Mouse (Mus musculus): ENCODE measurements around the gene Vmn2r1. TPM values are rescaled to one million over a fixed set of nuclear protein-coding genes. Genes with fewer than 3 reads are reported as not detected.

Gene Vmn2r1
- 0.12 TPM for polyA plus RNA-seq (2014; fragmentation: Illumina TruSeq; extraction: RNeasy Lipid Tissue Mini Kit (QIAGEN cat#74804); ENCODE audit: low read depth, low replicate concordance)

DNA sequence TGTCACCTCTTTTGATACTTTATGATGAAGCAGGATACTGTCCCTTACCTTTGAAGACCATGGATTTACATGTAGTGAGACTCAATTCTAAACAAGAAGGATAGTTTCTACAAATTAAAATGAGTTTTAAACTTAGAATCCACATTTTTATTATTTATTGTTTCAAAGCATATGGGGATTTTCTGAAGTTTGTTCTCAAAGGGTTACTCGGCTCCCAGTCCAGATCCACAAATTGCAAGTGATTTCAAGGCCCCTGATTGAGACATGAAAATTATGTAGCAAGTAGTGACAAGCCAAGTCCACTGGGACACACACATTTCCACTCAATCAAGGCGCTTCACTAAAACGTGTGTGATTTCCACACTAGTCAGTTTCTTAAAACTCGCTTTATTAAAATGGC is at the start of gene Vmn2r1:
TSS of gene Vmn2r1 (plus strand) at position 301 of the 400 bp plus-strand sequence.

DNA sequence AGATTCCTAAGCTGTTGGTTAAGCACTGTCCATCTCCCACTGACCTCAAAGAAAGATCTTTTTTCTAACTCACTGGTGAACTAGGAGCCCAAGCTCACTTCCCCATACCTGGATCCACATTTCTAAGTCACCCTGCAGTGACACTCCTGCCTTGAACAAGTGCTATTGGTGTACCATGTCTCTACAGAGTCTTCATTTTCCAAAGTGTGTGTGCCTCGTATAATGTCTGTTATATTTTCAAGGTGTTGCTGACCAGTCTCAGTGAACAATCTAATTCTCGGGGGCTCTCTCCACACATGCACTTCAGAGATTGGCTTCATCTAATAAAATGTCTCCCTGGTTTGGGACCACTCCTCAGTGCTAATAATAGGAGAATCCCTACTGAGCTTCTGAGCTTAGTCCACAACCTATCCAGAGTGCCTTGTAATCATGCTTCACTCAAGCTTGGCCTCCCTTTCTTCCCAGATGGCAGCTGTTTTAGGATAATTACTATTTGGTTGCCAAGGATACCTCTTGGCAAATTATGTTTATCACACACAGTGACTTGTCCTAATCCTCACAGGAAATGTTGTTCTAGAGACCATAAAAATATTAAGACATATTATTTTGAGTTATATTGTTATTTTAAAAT is 60.6 kb downstream of the Vmn2r1 start, which contains the start of gene Vmn2r2:
TSS of gene Vmn2r2 (minus strand) at position 51 of the 631 bp plus-strand sequence.

Other genes with a start within 250 kb of the Vmn2r1 start
- gene Plch1, start 182.1 kb upstream of the Vmn2r1 start, polyA plus RNA-seq (2014; fragmentation: Illumina TruSeq; extraction: RNeasy Lipid Tissue Mini Kit (QIAGEN cat#74804); ENCODE audit: low read depth, low replicate concordance) = 3.3 TPM
- gene E130311K13Rik, start 152.1 kb upstream of the Vmn2r1 start, polyA plus RNA-seq (2014; fragmentation: Illumina TruSeq; extraction: RNeasy Lipid Tissue Mini Kit (QIAGEN cat#74804); ENCODE audit: low read depth, low replicate concordance) = 13.8 TPM
- gene Slc33a1, start 116.8 kb upstream of the Vmn2r1 start, polyA plus RNA-seq (2014; fragmentation: Illumina TruSeq; extraction: RNeasy Lipid Tissue Mini Kit (QIAGEN cat#74804); ENCODE audit: low read depth, low replicate concordance) = 238 TPM
- 50.9 TPM for gene Gmps, start 105.4 kb upstream of the Vmn2r1 start, polyA plus RNA-seq (2014; fragmentation: Illumina TruSeq; extraction: RNeasy Lipid Tissue Mini Kit (QIAGEN cat#74804); ENCODE audit: low read depth, low replicate concordance)
- not detected for gene Vmn2r2, start 60.4 kb downstream of the Vmn2r1 start, polyA plus RNA-seq (2014; fragmentation: Illumina TruSeq; extraction: RNeasy Lipid Tissue Mini Kit (QIAGEN cat#74804); ENCODE audit: low read depth, low replicate concordance)
- gene Vmn2r3, start 208.2 kb downstream of the Vmn2r1 start, polyA plus RNA-seq (2014; fragmentation: Illumina TruSeq; extraction: RNeasy Lipid Tissue Mini Kit (QIAGEN cat#74804); ENCODE audit: low read depth, low replicate concordance) = not detected

All from kidney, adult 10 weeks (tissue).